Mouse (Mus musculus) gastrocnemius, adult 8-10 months (tissue): Measurements from ENCODE around the gene Exoc3l4. TPM values are rescaled to one million over a fixed set of nuclear protein-coding genes. Genes with fewer than 3 reads are reported as not detected.
A peak's percentile ranks its signal among the peaks of the same experiment; 100 is the strongest.

ENCODE experiments used
- DNase-seq, 2 experiments: peaks; one replicate each; pipeline ENCODE4 v3.0.0; 2022; ENCODE audit warnings: low spot score in 2 of 2
- total RNA-seq, 4 experiments: library from RNA; stranded (reverse); gene quantifications; 2 replicates each; pipeline ENCODE4 v1.2.4; 2022

Exoc3l4 gene
- total RNA-seq, 4 experiments from 2014 or later = 0.72 to 3.2 (median 2.7) TPM

DNA sequence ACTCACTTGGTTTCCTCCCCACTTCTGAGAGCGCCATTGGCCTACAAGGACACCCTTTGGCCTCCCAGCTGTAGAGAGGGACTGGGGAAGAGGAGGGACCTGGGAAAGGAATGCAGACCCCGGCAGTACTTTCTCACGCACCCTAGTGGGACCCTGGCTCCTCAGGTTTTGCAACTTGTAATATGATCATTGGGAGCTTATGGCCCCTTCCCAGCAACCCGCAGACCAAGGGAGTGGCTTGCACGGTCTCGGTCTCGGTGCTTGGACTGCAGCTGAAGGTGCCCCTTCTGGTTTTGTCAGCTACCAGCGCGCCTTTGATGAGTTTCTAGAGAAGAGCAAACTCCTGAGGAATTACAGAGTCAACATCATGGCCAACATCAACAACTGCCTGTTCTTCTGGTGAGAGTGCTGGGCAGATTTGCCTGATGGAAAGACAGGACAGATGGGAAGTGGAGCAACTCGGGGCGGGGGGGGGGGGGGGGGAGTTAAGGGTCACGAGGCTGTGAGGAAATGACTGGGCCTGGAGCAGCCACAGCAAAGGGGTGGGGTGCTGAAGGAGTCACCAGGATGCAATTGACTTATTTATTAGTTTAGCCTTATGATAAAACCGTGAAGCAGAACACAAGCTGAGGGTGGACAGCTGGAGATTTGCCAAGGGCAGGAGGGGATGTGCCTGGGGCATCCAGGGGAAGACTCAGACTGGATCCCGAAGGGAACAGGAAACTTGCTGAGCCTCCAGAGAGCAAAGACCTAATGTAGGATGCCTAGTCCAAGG lies 32.3 kb downstream of the Exoc3l4 start:
- DNase-seq = no peak

DNA sequence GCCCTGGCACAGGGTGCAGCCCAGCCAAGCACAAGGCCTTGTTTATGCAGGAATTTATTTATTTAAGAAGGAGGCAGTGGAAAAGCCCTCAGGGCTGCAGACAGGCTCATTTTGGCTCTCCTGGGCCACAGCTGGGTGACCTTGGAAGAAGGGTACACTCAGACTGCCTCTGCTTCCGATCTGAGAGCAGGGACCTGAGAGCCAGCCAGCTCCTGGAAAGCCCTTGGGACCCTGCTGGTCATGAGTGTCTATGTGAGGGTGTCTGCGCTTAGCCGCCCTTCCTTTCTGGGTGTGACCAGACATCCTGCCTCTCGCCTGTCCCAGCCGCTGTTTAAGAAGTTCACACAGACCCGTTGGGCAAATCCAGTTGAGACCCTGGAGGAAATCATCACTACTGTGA lies 33.5 kb downstream of the Exoc3l4 start:
- DNase-seq = peak; percentile 65 to 78

DNA sequence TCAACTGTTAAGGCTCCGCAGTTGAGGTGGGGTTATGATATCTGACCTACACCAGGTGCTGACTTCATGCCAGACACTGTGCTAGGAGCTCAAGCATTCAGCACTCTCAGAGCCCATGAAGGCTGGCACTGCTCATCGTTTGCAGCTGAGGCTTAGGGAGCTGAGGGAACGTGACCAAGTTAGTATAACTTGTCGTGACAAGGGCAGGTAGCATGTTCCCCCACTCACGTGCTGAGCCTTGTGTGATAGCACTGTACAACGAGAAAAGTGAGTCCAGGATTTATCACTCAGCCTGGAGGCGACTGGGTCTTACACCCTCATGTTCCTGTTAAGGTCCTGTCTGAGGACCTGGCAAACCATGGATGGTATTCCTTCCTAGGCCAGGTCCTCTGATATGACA lies 34.7 kb downstream of the Exoc3l4 start:
- no peak for DNase-seq

DNA sequence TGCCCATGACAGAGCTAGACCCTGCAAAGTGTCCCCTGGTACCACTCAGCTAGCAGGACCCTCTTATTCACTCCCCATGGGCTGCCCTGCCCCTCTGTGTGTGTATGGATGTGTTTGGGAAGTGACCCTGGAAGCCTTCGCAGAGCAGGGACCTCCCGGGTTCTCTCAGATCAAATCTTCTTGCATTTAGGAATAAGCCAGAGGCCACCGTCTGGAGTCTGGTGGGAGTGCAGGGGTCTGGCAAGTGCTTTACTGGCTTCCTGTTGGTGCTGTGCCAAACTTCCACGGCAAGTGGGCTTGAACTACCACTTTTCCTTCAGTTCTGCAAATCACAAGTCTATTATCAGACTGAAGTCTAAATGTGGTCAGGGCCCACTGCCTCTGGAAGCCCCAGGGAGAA lies 37.2 kb downstream of the Exoc3l4 start:
- DNase-seq = no peak

DNA sequence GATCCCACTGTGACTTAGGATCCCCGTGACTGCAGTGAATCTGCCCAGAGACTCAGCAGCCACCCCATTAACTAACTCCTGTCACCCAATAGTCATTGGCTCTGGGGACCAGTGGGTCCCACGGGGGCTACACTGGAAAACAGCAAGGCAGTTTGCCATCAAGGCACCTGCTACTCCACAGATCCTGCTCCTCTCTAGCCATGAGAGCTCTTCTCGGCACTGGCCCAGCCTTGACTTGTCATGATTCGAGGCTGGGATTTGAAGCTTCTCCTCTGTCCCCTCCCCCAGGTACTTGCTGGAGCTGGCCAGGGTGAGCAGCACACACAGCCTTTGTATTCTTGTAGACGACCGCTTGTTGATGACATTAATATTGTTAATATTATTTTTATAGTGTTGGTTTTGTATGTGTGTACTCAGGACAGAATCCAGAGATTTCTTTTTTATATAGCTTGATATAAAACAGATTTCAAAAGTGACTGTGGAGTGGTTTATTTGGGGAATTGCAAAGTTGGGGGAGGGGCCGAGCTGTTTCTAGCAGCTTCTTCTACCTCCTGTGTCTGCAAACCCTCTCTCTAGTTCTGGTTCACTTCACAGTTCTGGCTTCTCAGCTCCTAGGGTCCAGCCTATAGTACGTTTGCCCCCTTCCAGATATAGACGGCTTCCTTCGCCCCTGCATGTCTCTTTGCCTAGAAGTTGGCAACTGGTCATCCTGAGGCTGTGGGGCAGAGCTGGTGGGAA lies 37.9 kb downstream of the Exoc3l4 start:
- no peak for DNase-seq

DNA sequence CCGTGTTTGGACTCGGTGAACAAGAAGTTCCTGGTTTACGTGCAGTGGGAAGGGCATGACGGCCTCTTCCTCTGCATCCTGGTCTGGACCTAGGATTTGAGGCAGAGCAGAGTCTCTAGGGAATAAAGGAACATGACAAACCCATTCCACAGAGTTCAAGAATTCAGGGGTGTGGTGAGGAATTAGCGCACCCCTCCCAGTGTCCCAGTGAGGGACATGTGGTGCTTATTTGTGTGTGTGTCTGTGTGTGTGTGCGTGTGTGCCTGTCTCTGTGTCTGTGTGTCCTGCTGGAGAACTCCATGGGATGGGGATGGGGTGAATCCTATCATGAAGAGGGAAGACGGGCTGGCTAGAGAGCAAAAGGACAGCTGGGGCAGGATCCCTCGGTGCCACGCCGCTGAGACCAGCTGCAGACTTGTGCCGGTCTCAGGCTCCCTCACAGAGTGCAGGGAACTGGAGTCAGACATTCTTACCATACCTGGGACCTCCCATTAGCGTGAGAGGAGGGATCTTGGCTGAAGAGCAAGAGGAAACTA lies 38.6 kb downstream of the Exoc3l4 start:
- peak in 1 of 2 experiments; percentile 61 for DNase-seq

DNA sequence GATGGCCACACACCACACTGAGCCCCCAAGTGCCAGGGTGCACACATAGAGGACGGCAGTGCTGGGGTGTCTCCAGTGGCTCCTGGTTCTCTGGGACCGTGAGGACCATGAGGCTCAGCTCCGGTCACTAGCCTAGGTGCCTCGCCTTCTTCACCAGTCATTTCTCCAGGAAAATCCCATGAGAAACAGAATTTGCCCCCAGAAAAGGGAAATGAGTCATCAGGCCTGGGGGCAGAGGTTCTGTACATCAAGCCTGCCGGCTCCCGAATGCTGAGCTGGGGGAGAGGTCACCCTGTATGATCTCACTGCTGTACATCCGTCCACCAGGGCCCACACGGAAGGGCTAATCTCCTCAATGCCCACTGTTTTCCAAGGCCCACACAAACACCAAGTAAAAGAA lies 39.0 kb downstream of the Exoc3l4 start:
- no peak for DNase-seq

DNA sequence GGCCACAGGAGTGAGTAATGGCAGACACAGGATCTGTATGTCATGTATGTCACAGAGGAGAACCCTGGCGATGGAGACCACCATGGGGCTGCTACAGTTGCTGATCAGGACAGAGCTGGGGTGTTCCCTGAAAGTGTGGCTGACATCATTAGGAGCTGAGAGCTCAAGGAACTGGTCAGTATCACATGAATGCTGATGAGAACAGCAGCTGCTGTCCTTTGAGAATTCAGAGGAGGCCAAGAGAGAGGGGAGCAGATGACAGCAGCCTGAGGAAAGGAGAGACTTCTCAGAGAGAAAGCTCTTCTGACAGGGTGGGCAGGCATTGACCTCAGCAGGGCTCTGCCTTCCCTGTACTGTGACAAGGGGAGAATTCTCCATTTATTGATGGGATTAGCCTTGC lies 40.9 kb downstream of the Exoc3l4 start:
- DNase-seq = no peak

DNA sequence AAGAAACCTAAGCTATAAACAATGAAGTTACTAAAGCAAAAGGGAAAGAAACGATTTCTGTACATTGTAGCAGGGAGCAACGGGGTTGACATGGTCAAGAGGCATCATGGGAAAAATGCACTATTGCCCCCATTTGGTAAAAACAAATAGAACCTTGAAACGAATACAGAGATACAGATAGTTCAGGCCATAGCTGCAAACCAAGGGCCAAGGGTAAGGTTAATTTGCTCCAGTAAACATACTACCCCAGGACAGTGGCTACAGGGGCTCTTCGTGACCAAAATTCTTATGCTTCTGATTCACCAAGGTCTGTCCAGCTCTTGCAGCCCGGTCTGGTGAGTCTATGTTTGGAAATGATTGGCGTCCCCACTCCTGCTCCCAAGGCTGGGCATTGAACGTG lies 46.8 kb downstream of the Exoc3l4 start:
- DNase-seq = no peak

DNA sequence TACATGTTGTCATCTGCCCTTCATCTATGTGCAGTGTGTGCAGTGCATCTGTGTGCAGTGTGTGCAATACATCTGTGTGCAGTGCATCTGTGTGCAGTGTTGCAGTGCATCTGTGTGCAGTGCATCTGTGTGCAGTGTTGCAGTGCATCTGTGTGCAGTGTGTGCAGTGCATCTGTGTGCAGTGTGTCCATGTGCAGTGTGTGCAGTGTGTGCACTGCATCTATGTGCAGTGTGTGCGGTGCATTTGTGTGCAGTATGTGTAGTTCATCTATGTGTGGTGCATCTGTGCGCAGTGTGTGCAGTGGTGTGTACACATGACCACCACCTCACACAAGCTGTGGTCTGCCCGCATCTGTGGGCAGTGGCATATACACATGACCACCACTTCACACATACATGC lies 49.6 kb downstream of the Exoc3l4 start:
- no peak for DNase-seq

DNA sequence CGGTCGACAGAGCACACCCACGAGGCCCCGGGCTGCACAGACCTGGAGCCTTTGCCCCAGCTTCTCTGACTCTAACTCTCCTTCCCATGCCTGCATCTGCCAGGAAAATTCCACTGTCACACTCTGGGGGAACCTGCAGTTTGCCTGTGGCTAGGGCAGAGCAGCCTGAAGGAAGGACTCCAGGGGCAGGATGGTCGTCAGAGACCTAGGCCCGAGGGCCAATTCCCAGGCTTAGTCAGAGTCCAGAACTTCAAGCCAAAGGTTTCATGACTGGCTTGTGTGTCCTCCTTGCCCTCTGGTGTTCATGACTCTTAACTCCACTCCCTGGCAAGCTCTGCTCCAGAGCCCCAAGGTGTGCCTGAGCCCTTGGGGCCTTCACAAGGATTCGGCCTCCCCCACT lies 51.4 kb downstream of the Exoc3l4 start:
- no peak for DNase-seq

DNA sequence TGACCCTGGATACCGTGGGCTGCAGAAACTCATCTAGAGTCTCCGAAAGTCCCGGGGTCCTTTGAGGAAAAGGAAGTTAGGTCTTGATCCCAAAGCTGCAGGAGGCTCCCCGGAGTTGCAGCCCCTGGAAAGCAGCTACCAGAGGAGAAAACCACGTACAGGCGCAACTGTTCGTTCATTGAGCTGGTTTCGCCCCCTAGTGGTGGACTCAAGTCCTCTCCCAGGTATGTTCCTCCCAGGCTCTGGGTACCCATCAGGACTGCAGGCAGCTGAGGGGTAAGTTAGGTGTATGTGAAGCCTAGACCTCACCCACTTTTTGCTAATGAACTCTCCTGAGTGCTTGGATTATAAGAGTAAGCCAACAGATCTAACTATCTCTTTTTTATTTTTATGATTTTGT lies 52.7 kb downstream of the Exoc3l4 start:
- DNase-seq = no peak

DNA sequence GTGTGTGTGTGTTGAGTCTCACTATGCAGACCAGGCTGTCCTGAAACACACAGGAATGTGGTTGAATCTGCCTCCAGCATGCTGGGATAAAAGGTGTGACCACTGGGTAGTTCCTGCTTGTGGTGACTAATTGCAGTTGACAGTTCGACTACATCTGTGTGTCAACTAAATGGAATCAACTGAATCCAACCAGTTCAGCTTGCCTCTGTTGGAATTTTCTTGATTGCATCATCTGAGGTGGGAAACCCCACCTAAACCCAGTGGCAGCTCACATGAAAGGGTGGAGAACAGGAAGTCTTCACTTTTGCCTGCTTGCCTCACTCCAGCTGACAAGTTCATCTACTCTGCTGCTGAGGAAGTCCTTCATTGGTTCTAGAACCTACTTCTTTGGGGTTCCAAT lies 54.3 kb downstream of the Exoc3l4 start:
- no peak for DNase-seq

DNA sequence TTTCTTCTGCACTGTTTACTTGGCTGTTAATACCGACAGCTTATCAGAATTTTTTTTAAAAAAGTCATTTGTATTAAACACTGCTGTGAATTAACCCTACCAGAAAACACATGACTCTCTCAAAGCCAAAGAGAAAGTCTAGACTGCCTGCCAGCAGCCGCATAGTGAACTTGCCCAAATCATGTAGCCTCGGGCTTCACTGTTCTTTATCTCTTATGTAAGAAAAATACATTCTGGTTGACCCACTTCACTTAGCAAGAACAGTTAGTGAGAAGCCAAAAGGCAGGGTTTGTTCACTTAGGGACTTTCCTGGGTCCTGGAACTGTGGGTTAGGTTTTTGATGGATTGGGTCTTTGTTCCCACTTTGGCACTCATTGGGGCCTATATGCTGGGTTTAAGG lies 54.9 kb downstream of the Exoc3l4 start:
- no peak for DNase-seq

DNA sequence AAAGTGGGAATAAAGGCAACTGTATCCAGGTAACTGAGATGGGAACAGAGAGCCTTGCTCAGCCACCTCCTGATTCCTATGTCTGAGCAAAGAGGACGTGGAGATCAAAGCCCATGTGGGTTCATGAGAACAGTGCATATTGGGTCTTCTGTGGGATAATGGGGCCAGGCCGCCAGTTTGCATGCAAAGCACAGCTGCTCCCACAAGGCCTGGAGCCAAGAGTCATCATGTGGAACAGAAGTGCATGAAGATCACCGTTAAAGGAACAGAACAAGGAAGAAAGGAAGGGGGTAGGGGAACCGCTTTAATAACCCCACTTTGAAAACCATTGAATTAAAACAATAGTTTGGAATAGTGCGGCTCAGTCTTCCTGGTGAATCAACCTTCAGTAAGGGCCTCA lies 56.1 kb downstream of the Exoc3l4 start:
- no peak for DNase-seq

DNA sequence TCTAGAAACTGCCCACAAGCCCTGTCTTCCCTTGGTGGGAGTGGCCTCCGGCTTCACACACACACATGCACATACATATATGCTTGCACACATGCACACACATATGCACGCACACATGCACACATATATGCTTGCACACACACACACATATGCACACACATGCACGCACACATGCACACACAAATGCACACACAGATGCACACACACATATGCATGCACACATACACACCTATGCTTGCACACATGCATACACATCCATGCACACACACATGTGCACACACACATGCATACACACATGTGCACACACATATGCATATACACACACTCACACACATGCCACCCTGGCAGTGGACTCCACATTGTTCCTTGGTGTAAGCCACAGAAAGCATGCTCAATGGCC lies 57.6 kb downstream of the Exoc3l4 start:
- no peak for DNase-seq

DNA sequence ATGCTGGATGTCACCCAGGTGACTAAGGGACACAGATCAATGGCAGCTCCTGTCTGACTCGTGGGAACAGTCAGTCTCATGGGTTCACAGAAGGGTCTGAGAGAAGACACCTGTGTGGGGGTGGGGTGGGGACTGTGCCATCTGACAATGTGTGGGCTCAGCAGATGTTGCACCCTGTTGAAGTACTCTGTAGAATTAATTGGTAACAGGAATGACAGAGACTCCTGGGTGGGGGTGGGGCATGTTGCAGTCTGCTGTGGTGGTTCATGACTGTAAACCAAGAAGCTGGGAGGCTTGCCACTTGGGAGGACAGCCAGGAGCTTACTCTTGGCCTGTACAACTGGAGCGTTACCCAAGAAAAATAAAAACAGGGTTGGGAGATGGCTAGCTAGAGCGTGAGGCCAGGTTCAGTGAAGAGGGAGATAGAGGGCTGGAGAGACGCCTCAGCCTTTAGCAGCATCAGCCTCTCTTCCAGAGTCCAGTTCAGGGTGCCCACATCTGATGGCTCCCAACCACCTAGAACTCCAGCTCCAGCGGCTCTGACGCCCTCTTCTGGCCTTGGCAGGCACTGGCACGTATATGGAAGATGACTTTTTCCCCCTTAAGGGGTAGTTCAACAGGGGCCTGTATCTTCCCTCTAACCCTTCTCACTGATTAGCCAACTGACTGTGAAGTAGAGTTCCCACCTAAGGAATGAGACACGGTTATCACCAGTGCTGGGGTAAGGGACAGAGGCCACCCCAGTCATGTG lies 58.3 kb downstream of the Exoc3l4 start:
- peak; percentile 91 to 93 for DNase-seq

DNA sequence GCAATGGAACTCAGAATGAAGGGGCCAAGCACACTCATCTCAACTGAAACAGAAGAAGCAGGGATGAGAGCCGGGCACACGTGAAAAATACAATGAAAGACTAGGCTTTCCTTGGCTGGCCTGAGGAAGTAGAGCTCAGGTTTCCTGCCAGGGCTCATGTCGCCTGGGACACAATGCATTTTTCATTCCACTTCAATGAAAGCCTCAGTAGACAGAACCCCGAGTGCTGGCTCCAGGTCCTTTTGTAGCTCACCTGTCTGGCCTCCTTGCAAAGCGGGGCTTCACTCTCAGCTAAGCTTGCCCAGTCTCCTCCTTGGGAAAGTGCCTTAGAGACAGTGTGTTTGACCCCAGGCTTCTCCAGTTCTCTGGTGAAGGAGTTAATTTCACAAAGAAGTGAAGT lies 62.1 kb downstream of the Exoc3l4 start:
- no peak for DNase-seq

DNA sequence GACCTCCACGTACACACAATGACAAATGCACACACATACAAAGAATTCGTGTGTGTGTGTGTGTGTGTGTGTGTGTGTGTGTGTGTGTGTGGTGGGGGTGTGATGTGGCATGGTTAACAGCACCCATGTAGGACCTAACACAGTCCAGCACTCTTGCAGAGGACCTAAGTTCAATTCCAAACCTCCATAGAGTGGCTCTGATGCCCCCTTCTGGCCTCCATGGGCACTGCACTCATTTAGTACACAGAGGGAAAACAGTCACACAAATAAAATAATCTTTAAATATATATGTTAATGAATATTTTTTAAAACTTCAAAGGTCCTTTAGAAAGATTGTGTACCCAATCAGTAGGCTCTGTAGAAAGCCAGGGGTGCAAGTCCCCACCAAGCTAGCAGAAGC lies 63.1 kb downstream of the Exoc3l4 start:
- DNase-seq = no peak
